22 mouse cellular contexts compared by ENCODE assay signal in the genomic region with DNA sequence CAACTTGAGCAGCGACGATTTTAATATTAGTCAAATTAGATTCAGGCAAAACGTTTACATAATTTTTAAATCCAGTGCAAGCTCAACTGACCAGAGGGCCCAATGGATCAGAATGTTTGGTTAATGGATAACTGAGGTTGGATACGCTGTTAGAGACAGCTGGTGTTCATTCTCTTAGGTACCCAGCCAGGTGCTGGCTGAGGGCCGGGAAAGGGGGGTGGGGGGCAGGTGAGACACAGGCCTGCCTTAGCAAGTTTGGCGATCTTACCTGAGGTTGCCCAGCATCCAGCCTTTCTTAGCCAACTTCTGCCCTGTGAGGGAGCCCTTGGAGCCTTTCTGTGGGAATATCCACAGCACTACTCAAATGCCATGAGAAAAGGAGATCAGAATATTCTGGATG. TPM values are rescaled to one million over a fixed set of nuclear protein-coding genes. Genes with fewer than 3 reads are reported as not detected.
DNase-seq lines count a peak whose midpoint lies in the region; ATAC-seq lines count a peak whose summit lies in the region.
"Had no signal": no experiment of that assay in that cellular context is flagged by ENCODE, and none has a peak within 500 bp of the region (broad histone marks: within the 10 kb centered on the region; RNA-seq: fewer than 3 reads in every experiment).

No protein-coding gene starts in this region.

- DNase-seq in intestine, embryonic 14.5 days (ENCODE audit: low spot score): no peak
- peak; percentile 71 for DNase-seq in kidney, adult 18-20 months
- peak; percentile 55 for DNase-seq in kidney, postnatal 10 days
- DNase-seq in thymus, postnatal 25 days: no peak
- DNase-seq in MN1 (ENCODE audit: low spot score): no peak
- no peak for DNase-seq in frontal cortex, postnatal 36 days (ENCODE audit: low spot score in 2 of 2)
- no peak for DNase-seq in heart, embryonic 10.5 days (ENCODE audit: low spot score)
- DNase-seq: adrenal gland, adult 8-10 months; cerebellum, adult 11-12 months; cerebellum, postnatal 36 days; right cerebral cortex, adult 18-20 months; spleen, adult 18-20 months; thymus, postnatal 4 days had no signal

- H3K27ac ChIP-seq in intestine, embryonic 14.5 days (ENCODE audit: low read depth): no peak overlapping the region
- peak overlapping the region; percentile 61; the same call in 1 of the 2 replicates for H3K27ac ChIP-seq in liver, embryonic 15.5 days (replicated peaks)
- no peak overlapping the region for H3K27ac ChIP-seq in heart, embryonic 10.5 days
- H3K27ac ChIP-seq: forebrain, embryonic 12.5 days; limb, embryonic 12.5 days; lung, embryonic 15.5 days; macrophage; midbrain, embryonic 13.5 days had no signal

- no peaks in the 10 kb centered on the region for H3K9me3 ChIP-seq in intestine, embryonic 14.5 days (ENCODE audit: control insufficient read depth, low read length)
- H3K9me3 ChIP-seq in liver, embryonic 15.5 days (replicated peaks): no peaks in the 10 kb centered on the region
- H3K9me3 ChIP-seq in heart, embryonic 10.5 days: no peaks in the 10 kb centered on the region
- H3K9me3 ChIP-seq: heart, embryonic 12.5 days; limb, embryonic 12.5 days; lung, embryonic 15.5 days; midbrain, embryonic 13.5 days had no signal

- no peak overlapping the region for H3K9ac ChIP-seq in intestine, embryonic 14.5 days (ENCODE audit: low read length)
- no peak overlapping the region for H3K9ac ChIP-seq in liver, embryonic 15.5 days
- H3K9ac ChIP-seq: forebrain, embryonic 12.5 days; heart, embryonic 12.5 days; limb, embryonic 12.5 days; lung, embryonic 15.5 days; midbrain, embryonic 13.5 days had no signal

- H3K4me1 ChIP-seq in intestine, embryonic 14.5 days (replicated peaks; ENCODE audit: control insufficient read depth, insufficient read depth, low read length): 0 out of 2 replicates have a peak, but pooled peaks cover 4% of the 10 kb centered on the region
- peaks cover 19% of the 10 kb centered on the region for H3K4me1 ChIP-seq in liver, embryonic 15.5 days (replicated peaks)
- peaks cover 8% of the 10 kb centered on the region for H3K4me1 ChIP-seq in heart, embryonic 10.5 days
- H3K4me1 ChIP-seq: limb, embryonic 12.5 days had no signal

- H3K4me2 ChIP-seq in intestine, embryonic 14.5 days (ENCODE audit: low read length): no peak overlapping the region
- H3K4me2 ChIP-seq in liver, embryonic 15.5 days: no peak overlapping the region
- H3K4me2 ChIP-seq: forebrain, embryonic 12.5 days; heart, embryonic 12.5 days; limb, embryonic 12.5 days; lung, embryonic 15.5 days; midbrain, embryonic 13.5 days had no signal

- 0 out of 2 replicates have a peak, but pooled peaks have one; percentile 34 for ATAC-seq in intestine, embryonic 14.5 days (replicated peaks; ENCODE audit: low FRiP score, low TSS enrichment, low read depth)
- no peak for ATAC-seq in liver, embryonic 15.5 days (ENCODE audit: insufficient read depth)
- ATAC-seq: hindbrain, embryonic 16.5 days; midbrain, embryonic 13.5 days had no signal

- no peaks in the 10 kb centered on the region for H3K36me3 ChIP-seq in intestine, embryonic 14.5 days (ENCODE audit: control insufficient read depth, insufficient read depth, low read length)
- H3K36me3 ChIP-seq in liver, embryonic 15.5 days (replicated peaks): no peaks in the 10 kb centered on the region
- H3K36me3 ChIP-seq in heart, embryonic 10.5 days: no peaks in the 10 kb centered on the region
- H3K36me3 ChIP-seq: forebrain, embryonic 12.5 days; heart, embryonic 12.5 days; limb, embryonic 12.5 days; lung, embryonic 15.5 days; midbrain, embryonic 13.5 days had no signal

- no peak overlapping the region for H3K4me3 ChIP-seq in intestine, embryonic 14.5 days (ENCODE audit: low read depth, low read length)
- H3K4me3 ChIP-seq in liver, embryonic 15.5 days (replicated peaks): no peak overlapping the region
- H3K4me3 ChIP-seq in heart, embryonic 10.5 days: no peak overlapping the region
- H3K4me3 ChIP-seq: forebrain, embryonic 12.5 days; heart, embryonic 12.5 days; limb, embryonic 12.5 days; lung, embryonic 15.5 days; midbrain, embryonic 13.5 days; myocyte had no signal

- 76% methylated on average over 6 of the region's 6 CpGs for WGBS in intestine, embryonic 14.5 days
- WGBS in liver, embryonic 15.5 days (ENCODE audit: insufficient replicate concordance): 57% methylated on average over 6 of the region's 6 CpGs
- 82% methylated on average over 6 of the region's 6 CpGs for WGBS in heart, embryonic 10.5 days

- no peaks in the 10 kb centered on the region for H3K27me3 ChIP-seq in intestine, embryonic 14.5 days (replicated peaks; ENCODE audit: control insufficient read depth, insufficient read depth, low read length)
- H3K27me3 ChIP-seq in liver, embryonic 15.5 days: no peaks in the 10 kb centered on the region
- no peaks in the 10 kb centered on the region for H3K27me3 ChIP-seq in heart, embryonic 10.5 days (ENCODE audit: insufficient read depth, poor library complexity, severe bottlenecking)
- H3K27me3 ChIP-seq: forebrain, embryonic 12.5 days; limb, embryonic 12.5 days; lung, embryonic 15.5 days; midbrain, embryonic 13.5 days had no signal

RNA-seq across cellular contexts. Expression of a gene that starts 28.6 kb away (rescaled TPM):
- polyA plus RNA-seq in intestine, embryonic 14.5 days (2014; fragmentation: Nextera tagmentation; extraction: Ambion mirVana): 124 and 128 TPM in 2 replicates
- 48.0 and 49.0 TPM in 2 replicates for polyA plus RNA-seq in liver, embryonic 15.5 days (2015; fragmentation: Nextera tagmentation; extraction: Ambion mirVana)
- polyA plus RNA-seq in heart, embryonic 10.5 days (2016; fragmentation: Nextera tagmentation; extraction: Ambion mirVana): 102 and 120 TPM in 2 replicates

RNA-seq across cellular contexts. Expression of a gene that starts 41.2 kb away (rescaled TPM):
- 42.8 and 42.9 TPM in 2 replicates for polyA plus RNA-seq in intestine, embryonic 14.5 days (2014; fragmentation: Nextera tagmentation; extraction: Ambion mirVana)
- polyA plus RNA-seq in liver, embryonic 15.5 days (2015; fragmentation: Nextera tagmentation; extraction: Ambion mirVana): 33.1 and 33.2 TPM in 2 replicates
- polyA plus RNA-seq in heart, embryonic 10.5 days (2016; fragmentation: Nextera tagmentation; extraction: Ambion mirVana): 26.8 and 37.2 TPM in 2 replicates

Comparison
In these comparisons a context has a peak if more than half of its experiments do, and no peak if none do; other contexts are left out.
1. DNase-seq: peak in kidney, adult 18-20 months (single experiment) and kidney, postnatal 10 days (single experiment); none in intestine, embryonic 14.5 days (single experiment), thymus, postnatal 25 days (single experiment), MN1 (single experiment), frontal cortex, postnatal 36 days (0 of 2) and heart, embryonic 10.5 days (single experiment).